Mouse (Mus musculus) CH12.LX (cell line): Measurements from ENCODE around the gene Traf1.

Experiments used
- CTCF ChIP-seq, 2 experiments: IDR thresholded peaks in 1 of 2; conservative IDR thresholded peaks in 1 of 2; 2 replicates each; pipeline ENCODE4 v1.5.1; 2011 to 2012; ENCODE audit warnings: low read depth in 2 of 2, low read length in 2 of 2, improper control_type of control experiment in 1 of 2, inconsistent platforms in 1 of 2, mild to moderate bottlenecking in 1 of 2, moderate library complexity in 1 of 2
- USF2 ChIP-seq: conservative IDR thresholded peaks from 2 replicates; pipeline ENCODE4 v1.6.1; 2011; ENCODE audit warnings: low read depth, low read length, improper control_type of control experiment

DNA sequence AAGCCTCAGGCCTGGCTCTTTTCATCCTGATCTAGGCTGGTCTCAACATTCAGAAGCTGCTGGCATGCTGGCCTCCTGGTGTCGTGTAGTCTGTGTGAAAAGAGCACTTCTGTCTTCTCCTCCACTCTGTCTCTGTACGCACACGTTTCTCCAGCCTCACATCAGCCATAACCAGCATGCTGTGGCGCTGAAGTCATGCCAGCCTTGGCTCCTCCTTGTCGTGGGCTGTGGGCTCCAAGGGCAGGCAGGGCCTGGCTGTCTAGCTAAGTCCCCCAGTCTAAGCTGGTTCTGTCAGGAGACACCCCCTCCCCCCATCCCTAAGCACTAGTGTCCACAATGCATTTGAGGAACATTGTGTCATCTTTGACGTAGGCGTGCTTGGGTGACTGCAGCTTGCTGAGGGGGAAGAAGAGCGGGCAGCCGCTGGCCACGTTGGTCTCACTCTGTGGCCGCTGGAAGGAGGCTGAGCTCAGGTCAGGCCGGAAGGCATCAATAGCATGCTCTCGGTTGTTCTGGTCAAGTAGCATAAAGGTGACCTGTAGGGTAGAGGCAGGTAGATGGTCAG is 17.9 kb downstream of the Traf1 start:
- TF ChIP-seq USF2: no peak
- no peak for TF ChIP-seq CTCF (conservative IDR thresholded peaks at IDR 0.05 in 1 of 2, IDR thresholded peaks at IDR 0.05 in 1 of 2; ENCODE audit: low read depth in 2 of 2, low read length in 2 of 2)
